Mouse (Mus musculus) midbrain, embryonic 11.5 days (tissue): Measurements from ENCODE around the gene Itga11. TPM values are rescaled to one million over a fixed set of nuclear protein-coding genes. Genes with fewer than 3 reads are reported as not detected.
"Not testable (repeated sequence)": the region's sequence is repeated elsewhere in the genome, so short reads cannot be mapped to it uniquely, and the experiment has no call there.

Source experiments
- ATAC-seq: fragments of 200-750 bp; cut with Nextera tagmentation; 2 replicates; pipeline ENCODE4 v1.8.0; 2017; ENCODE audit warnings: moderate TSS enrichment, moderate library complexity; ENCODE audit not compliant: low FRiP score
- DNase-seq: peaks from one replicate; pipeline ENCODE4 v3.0.0; 2015; ENCODE audit warnings: low spot score; ENCODE audit errors: missing footprints
- H3K27ac ChIP-seq: fragments of 300-500 bp; sonication (generic); 2 replicates; pipeline ENCODE4 v1.5.1; 2014; ENCODE audit warnings: low read depth, low read length
- H3K27me3 ChIP-seq: fragments of 300-500 bp; sonication (generic); 2 replicates; pipeline ENCODE4 v1.6.1; 2014; ENCODE audit warnings: mild to moderate bottlenecking, low read length, moderate library complexity, mixed read lengths; ENCODE audit not compliant: control insufficient read depth, insufficient read depth
- H3K36me3 ChIP-seq: fragments of 300-500 bp; sonication (generic); 2 replicates; pipeline ENCODE4 v1.6.1; 2014; ENCODE audit warnings: mild to moderate bottlenecking, low read length, moderate library complexity, mixed read lengths; ENCODE audit not compliant: control insufficient read depth, insufficient read depth
- H3K4me1 ChIP-seq: fragments of 300-500 bp; sonication (generic); 2 replicates; pipeline ENCODE4 v1.6.1; 2014; ENCODE audit warnings: low read length; ENCODE audit not compliant: control insufficient read depth, insufficient read depth
- H3K4me2 ChIP-seq: fragments of 300-500 bp; sonication (generic); 2 replicates; pipeline ENCODE4 v1.6.1; 2014; ENCODE audit warnings: mild to moderate bottlenecking, moderate library complexity
- H3K4me3 ChIP-seq: fragments of 300-500 bp; sonication (generic); 2 replicates; pipeline ENCODE4 v1.5.1; 2014; ENCODE audit warnings: low read depth, low read length
- H3K9ac ChIP-seq: fragments of 300-500 bp; sonication (generic); 2 replicates; pipeline ENCODE4 v1.6.1; 2014; ENCODE audit warnings: low read length
- H3K9me3 ChIP-seq: fragments of 300-500 bp; sonication (generic); 2 replicates; pipeline ENCODE4 v1.6.1; 2016; ENCODE audit warnings: low read length; ENCODE audit not compliant: control insufficient read depth
- WGBS: fragments of 180-500 bp; shearing (Covaris S2); extraction: QIAGEN DNeasy Blood & Tissue Kit; methylation state at CpG from one replicate; pipeline ENCODE4 v1.1.7; 2014; 5-methylcytosine and 5-hydroxymethylcytosine counted together
- polyA plus RNA-seq: library from polyadenylated mRNA; unstranded; fragments of >200 nt; fragmentation: Nextera tagmentation; extraction: Ambion mirVana; gene quantifications from 2 replicates; pipeline ENCODE4 v1.2.1, GENCODE M21; 2014

Itga11 gene
- polyA plus RNA-seq, 1 experiment from 2014 or later, result 2.4 TPM

GRCm38 (mm10) chr9:62782976-62783781 is 105.6 kb downstream of the Itga11 start:
- DNase-seq (peak; percentile 97), ATAC-seq (peak; percentile 81)
- 32% methylated on average over 15 of the region's 16 CpGs for WGBS
- H3K4me3 ChIP-seq, result no peak overlapping the region
- H3K4me1 ChIP-seq, result peaks cover 21% of the 10 kb centered on the region
- H3K9ac ChIP-seq, result no peak overlapping the region; the same call in 1 of the 2 replicates
- H3K36me3 ChIP-seq, result no peaks in the 10 kb centered on the region
- peak overlapping the region; percentile 12; the same call in 1 of the 2 replicates for H3K4me2 ChIP-seq
- peak overlapping the region; percentile 36; the same call in 1 of the 2 replicates for H3K27ac ChIP-seq
- no peaks in the 10 kb centered on the region for H3K27me3 ChIP-seq
- no peaks in the 10 kb centered on the region for H3K9me3 ChIP-seq

- Histone ChIP-seq H3K4me2 (no peak overlapping the region), H3K4me3 (no peak overlapping the region), H3K4me1 (peaks cover 21% of the 10 kb centered on the region), H3K9me3 (no peaks in the 10 kb centered on the region), H3K27me3 (no peaks in the 10 kb centered on the region), H3K27ac (no peak overlapping the region), H3K9ac (no peak overlapping the region), H3K36me3 (no peaks in the 10 kb centered on the region)
- no peak for ATAC-seq
- 93% methylated on average over 2 of the region's 2 CpGs for WGBS
- no peak for DNase-seq
These were observed 106.6 kb downstream of the Itga11 start for GRCm38 (mm10) chr9:62784233-62784632.

DNA sequence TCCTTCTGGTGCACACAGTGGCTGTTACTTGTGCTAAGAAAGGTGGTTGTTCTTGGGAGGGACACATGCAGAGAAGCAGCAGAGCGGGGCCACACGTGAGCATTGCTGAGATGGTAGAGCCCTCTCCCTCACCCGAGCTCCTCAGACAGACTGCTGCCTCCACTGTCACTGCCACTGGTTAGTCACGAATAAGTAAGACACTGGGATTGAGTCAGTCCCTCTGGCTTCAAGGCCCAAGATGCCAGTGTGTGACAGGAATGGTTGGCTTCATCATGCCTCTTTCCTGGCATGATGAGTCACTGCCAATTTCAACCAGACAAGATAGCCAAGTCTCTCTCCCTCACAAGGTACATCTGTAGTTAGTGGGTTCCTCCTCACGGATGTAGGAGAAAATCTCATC is 109.1 kb downstream of the Itga11 start:
- DNase-seq, result no peak
- no peak for ATAC-seq
- no peak overlapping the region for H3K4me2 ChIP-seq

GRCm38 (mm10) chr9:62789856-62790255 is 112.2 kb downstream of the Itga11 start:
- Histone ChIP-seq H3K36me3 (no peaks in the 10 kb centered on the region), H3K4me2 (no peak overlapping the region), H3K27me3 (no peaks in the 10 kb centered on the region), H3K9ac (no peak overlapping the region), H3K9me3 (no peaks in the 10 kb centered on the region), H3K27ac (no peak overlapping the region), H3K4me3 (no peak overlapping the region), H3K4me1 (no peaks in the 10 kb centered on the region)
- DNase-seq, result no peak
- WGBS, result 90% methylated on average over 12 of the region's 12 CpGs
- no peak for ATAC-seq

More for the DNA sequence above, 109.1 kb downstream of the Itga11 start:
- no peaks in the 10 kb centered on the region for H3K36me3 ChIP-seq
- H3K27me3 ChIP-seq, result no peaks in the 10 kb centered on the region
- no peak overlapping the region for H3K4me3 ChIP-seq
- 64% methylated on average over 5 of the region's 5 CpGs for WGBS
- peaks cover 18% of the 10 kb centered on the region for H3K4me1 ChIP-seq
- no peaks in the 10 kb centered on the region for H3K9me3 ChIP-seq
- H3K9ac ChIP-seq, result no peak overlapping the region
- no peak overlapping the region for H3K27ac ChIP-seq

- WGBS, result 100% methylated on average over 2 of the region's 2 CpGs
- H3K27ac ChIP-seq, H3K4me3 ChIP-seq, H3K27me3 ChIP-seq, ATAC-seq, H3K9ac ChIP-seq, DNase-seq, H3K9me3 ChIP-seq, H3K4me2 ChIP-seq, H3K4me1 ChIP-seq: not testable (repeated sequence)
- peaks cover 10% of the 10 kb centered on the region for H3K36me3 ChIP-seq
These were observed 121.6 kb downstream of the Itga11 start for GRCm38 (mm10) chr9:62799218-62799617.

DNA sequence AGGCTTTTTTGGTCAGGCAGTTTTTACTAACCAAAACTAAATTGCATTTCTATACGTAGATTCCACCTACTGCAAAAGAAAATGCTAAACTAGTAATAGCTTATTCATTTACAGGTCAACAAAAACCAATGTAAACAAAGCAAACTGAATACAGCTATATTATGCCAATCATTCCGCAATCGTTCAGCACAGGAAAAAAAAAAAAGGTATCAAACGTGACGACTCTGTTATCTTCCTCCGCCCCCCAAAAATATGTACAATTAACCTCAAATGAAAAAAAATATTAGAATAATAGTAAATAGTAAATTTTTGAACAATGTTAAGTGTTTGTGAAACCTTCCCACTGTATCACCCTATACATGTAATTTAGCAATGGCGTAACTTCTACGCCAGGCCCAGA is 132.5 kb downstream of the Itga11 start:
- Histone ChIP-seq H3K4me1 (peaks cover 14% of the 10 kb centered on the region), H3K27me3 (no peaks in the 10 kb centered on the region), H3K36me3 (no peaks in the 10 kb centered on the region), H3K4me2 (peak overlapping the region; percentile 90), H3K4me3 (peak overlapping the region; percentile 99), H3K27ac (no peak overlapping the region), H3K9ac (peak overlapping the region; percentile 95), H3K9me3 (no peaks in the 10 kb centered on the region)
- ATAC-seq (no peak), DNase-seq (no peak)
- WGBS, result 23% methylated on average over 8 of the region's 8 CpGs

DNA sequence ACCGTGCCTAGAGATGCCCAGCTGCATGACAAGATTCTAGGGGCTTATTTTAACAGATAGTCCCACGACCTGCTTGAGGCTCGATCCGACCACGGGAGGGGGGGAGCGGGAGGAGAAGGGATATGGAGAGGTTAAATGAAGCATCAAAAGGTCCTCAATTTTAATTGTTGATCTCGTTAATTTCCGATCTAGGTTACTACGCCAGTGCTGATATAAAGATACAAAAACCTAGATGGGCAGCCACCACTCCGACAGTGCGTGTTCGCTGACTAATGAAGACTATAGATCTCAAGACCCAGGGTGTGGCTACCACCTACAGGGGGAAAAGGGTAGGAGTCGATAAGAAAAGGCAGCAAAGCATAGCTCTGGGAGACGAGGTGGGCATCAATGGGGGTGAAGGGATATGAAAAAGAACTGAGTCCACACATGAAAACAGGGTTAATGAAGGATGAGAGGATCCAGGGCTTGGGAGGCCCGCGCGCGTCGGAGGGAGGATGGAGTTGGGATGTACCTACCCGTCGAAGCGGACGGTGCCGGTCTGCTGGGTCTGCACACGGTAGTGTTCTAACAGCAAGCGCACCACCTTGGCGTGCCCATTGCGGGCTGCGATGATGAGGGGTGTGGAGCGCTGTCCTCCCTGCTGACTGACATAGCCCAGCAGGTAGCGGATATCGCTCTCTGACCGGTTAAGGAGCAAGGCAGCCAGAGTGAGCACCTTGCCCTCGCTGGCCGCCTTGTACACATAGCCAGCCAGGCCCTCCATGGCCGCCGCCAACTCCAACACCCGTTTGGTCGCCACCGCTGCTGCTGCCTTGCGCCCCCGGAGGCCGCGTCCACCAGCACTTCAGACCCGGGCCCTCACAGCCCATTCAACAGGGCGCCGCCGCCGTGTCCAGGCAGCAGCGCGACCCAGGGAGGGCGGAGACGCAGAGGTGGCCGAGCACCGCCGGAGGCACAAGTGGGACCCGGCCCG is 133.2 kb downstream of the Itga11 start:
- Histone ChIP-seq H3K4me2 (peak overlapping the region; percentile 90), H3K27ac (peak overlapping the region; percentile 96), H3K9me3 (no peaks in the 10 kb centered on the region), H3K4me3 (peak overlapping the region; percentile 99), H3K27me3 (no peaks in the 10 kb centered on the region), H3K4me1 (peaks cover 14% of the 10 kb centered on the region), H3K36me3 (no peaks in the 10 kb centered on the region), H3K9ac (peak overlapping the region; percentile 95)
- DNase-seq, result peak; percentile 95
- ATAC-seq, result peak; percentile 80
- under 1% methylated on average over 58 of the region's 58 CpGs for WGBS

GRCm38 (mm10) chr9:62811516-62812121 is 134.0 kb downstream of the Itga11 start, which contains the start of gene Fem1b:
TSS of gene Fem1b (minus strand) at chr9:62811934.
- Histone ChIP-seq H3K4me2 (peak within 1 kb of the TSS; percentile 90), H3K36me3 (no peaks in the 10 kb centered on the region)

More at GRCm38 (mm10) chr9:62811516-62812121, 134.0 kb downstream of the Itga11 start, which contains the start of gene Fem1b:
- ATAC-seq (peak; percentile 91), DNase-seq (peak; percentile 99)
- H3K9ac ChIP-seq, result peak within 1 kb of the TSS; percentile 95
- peaks cover 14% of the 10 kb centered on the region for H3K4me1 ChIP-seq
- under 1% methylated on average over 67 of the region's 68 CpGs for WGBS
- no peaks in the 10 kb centered on the region for H3K27me3 ChIP-seq
- no peaks in the 10 kb centered on the region for H3K9me3 ChIP-seq
- peak within 1 kb of the TSS; percentile 99 for H3K4me3 ChIP-seq
- peak within 1 kb of the TSS; percentile 96 for H3K27ac ChIP-seq
